16 mouse cellular contexts compared by ENCODE assay signal in genomic region chr10:107921549-107921948, GRCm38 (mm10). TPM values are rescaled to one million over a fixed set of nuclear protein-coding genes. Genes with fewer than 3 reads are reported as not detected.
DNase-seq lines count a peak whose midpoint lies in the region; ATAC-seq lines count a peak whose summit lies in the region.
"Had no signal": no experiment of that assay in that cellular context is flagged by ENCODE, and none has a peak within 500 bp of the region (broad histone marks: within the 10 kb centered on the region; RNA-seq: fewer than 3 reads in every experiment).

No protein-coding gene starts in this region.

- H3K27me3 ChIP-seq in heart, embryonic 13.5 days (replicated peaks), result no peaks in the 10 kb centered on the region
- H3K27me3 ChIP-seq: midbrain, embryonic 12.5 days; neural tube, embryonic 12.5 days had no signal

- peaks cover 13% of the 10 kb centered on the region for H3K4me1 ChIP-seq in heart, embryonic 13.5 days
- H3K4me1 ChIP-seq: midbrain, embryonic 12.5 days; neural tube, embryonic 12.5 days had no signal

- no peak for ATAC-seq in heart, embryonic 13.5 days (ENCODE audit: extremely low read depth, insufficient number of reproducible peaks, low FRiP score, low TSS enrichment)

- H3K4me3 ChIP-seq in heart, embryonic 13.5 days, result no peak overlapping the region
- H3K4me3 ChIP-seq: midbrain, embryonic 12.5 days; neural tube, embryonic 12.5 days had no signal

- 2% methylated on average over 1 of the region's 1 CpGs for WGBS in heart, embryonic 13.5 days

- no peaks in the 10 kb centered on the region; the same call in 1 of the 2 replicates for H3K9me3 ChIP-seq in heart, embryonic 13.5 days
- H3K9me3 ChIP-seq: midbrain, embryonic 12.5 days; neural tube, embryonic 12.5 days had no signal

- DNase-seq in heart, adult 18-20 months, result no peak
- peak; percentile 50 for DNase-seq in urinary bladder, postnatal 14 days (ENCODE audit: low spot score)
- DNase-seq in urinary bladder, adult 18-20 months (ENCODE audit: low spot score in 2 of 2), result no peak
- peak; percentile 44 for DNase-seq in brain, adult 2 months (ENCODE audit: low read depth, low spot score)
- peak; percentile 49 for DNase-seq in testis, postnatal 14 days (ENCODE audit: low spot score)
- DNase-seq in layer of hippocampus, adult 9-10 months (ENCODE audit: low spot score), result no peak
- no peak for DNase-seq in right cerebral cortex, adult 2 months (ENCODE audit: low spot score in 2 of 2)
- DNase-seq: cerebellum, adult 11-12 months; embryo, embryonic 11 days; gastrocnemius, postnatal 36 days; right cerebral cortex, postnatal 25 days had no signal

- no peak overlapping the region for H3K9ac ChIP-seq in heart, embryonic 13.5 days
- H3K9ac ChIP-seq: liver, embryonic 14.5 days; midbrain, embryonic 12.5 days; neural tube, embryonic 12.5 days had no signal

- peak overlapping the region; percentile 40; the same call in 1 of the 2 replicates for H3K27ac ChIP-seq in heart, embryonic 13.5 days (replicated peaks)
- H3K27ac ChIP-seq: liver, embryonic 14.5 days; midbrain, embryonic 12.5 days; neural tube, embryonic 12.5 days had no signal

- no peaks in the 10 kb centered on the region for H3K36me3 ChIP-seq in heart, embryonic 13.5 days
- H3K36me3 ChIP-seq: midbrain, embryonic 12.5 days; neural tube, embryonic 12.5 days had no signal

- H3K4me2 ChIP-seq in heart, embryonic 13.5 days, result no peak overlapping the region
- H3K4me2 ChIP-seq: midbrain, embryonic 12.5 days; neural tube, embryonic 12.5 days had no signal

RNA-seq across cellular contexts. Expression of gene Otogl, which starts 9.6 kb away (rescaled TPM):
- 0.09 and 0.11 TPM in 2 replicates for polyA plus RNA-seq in heart, embryonic 13.5 days (2015; fragmentation: Nextera tagmentation; extraction: Ambion mirVana)
- total RNA-seq in heart, adult 18-20 months (2021), result under 1 TPM; 0.05 TPM
- total RNA-seq: gastrocnemius, postnatal 36 days had no signal
- polyA plus RNA-seq: forebrain, embryonic 11.5 days; midbrain, embryonic 12.5 days had no signal

Comparison
In these comparisons a context has a peak if more than half of its experiments do, and no peak if none do; other contexts are left out.
1. DNase-seq: peak in urinary bladder, postnatal 14 days (single experiment), brain, adult 2 months (single experiment) and testis, postnatal 14 days (single experiment); none in heart, adult 18-20 months (0 of 2), urinary bladder, adult 18-20 months (0 of 2), layer of hippocampus, adult 9-10 months (single experiment) and right cerebral cortex, adult 2 months (0 of 2).